Mouse (Mus musculus) right cerebral cortex, adult 18-20 months (tissue): ENCODE results near the gene Olig2.

ENCODE experiments used
- DNase-seq: peaks from one replicate; pipeline ENCODE4 v3.0.0; 2022; ENCODE audit warnings: mixed read lengths

Olig2 gene

DNA sequence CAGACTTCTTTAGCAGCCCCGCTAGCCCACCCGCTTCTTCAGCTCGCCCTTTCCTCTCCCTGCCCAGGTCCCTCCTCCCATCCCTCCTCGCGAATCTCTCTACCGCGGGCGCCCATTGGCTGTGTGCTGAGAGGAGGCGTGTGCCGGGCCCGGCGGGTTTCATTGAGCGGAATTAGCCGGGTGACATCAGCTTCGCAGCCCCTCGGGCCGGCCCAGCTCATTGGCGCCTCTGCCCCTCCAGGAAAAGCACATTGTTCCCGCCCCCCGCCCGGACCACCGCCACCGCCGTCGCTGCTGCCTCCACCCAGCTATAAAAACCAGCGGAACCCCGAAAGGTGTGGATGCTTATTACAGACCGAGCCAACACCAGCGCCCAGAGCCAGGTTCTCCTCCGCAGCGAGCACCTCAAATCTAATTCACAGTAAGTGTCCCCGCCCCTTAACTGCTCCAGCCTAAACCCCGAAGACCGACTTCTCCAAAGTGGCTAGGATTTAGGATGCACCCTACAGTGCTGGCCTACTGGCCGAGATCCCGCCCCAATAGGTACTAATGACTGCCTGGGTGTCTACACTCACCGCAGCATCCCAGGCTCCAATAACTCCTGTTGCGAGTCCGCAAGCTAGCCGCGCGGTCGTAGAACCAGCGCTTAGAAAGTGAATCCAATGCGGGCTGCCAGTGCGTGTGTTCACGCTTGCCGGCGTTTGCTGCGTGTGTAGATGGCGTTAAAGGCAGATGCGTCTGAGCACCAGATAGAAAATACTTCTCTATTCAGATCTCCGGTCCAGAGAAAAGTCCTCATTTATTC is at the start of gene Olig2:
Olig2 (plus strand) TSS at position 225 of the 805 bp plus-strand sequence.
- peak; percentile 70 for DNase-seq

DNA sequence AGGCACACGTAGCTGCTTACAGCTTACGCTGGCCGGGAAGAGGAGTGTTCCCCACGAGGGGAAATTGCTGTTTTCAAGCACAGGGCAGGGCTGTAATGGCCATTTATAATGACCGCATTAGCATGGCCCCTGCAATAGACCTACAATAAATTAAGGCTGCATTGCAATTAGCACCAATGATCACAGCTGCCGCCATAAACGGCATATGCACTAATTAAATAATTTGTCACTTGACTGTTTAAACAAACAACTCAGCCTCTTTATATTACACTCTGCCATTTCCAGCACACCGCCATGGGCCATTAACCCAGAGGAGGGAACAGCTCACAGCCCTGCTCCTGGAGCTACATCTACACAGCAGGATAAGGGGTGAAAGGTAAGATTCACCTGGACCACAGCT is 49.4 kb upstream of the Olig2 start:
- no peak for DNase-seq

DNA sequence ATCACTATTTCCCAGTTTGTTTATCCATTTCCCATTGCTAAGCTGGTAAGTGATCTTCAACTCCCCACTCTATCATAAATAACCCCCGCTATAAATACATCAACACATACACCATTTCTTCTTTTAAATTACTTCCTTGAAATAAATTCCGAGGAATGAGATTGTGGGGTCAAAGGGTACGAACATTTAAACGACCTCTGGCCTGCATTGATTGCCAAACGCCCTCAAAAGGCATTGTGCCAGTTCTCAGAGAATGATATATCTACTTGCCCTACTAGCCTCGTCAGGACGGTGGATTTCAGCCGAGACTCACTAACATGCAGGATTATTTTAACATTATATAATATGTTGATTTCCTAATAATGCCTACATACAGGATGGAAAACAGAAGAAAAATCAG is 38.2 kb upstream of the Olig2 start:
- no peak for DNase-seq

DNA sequence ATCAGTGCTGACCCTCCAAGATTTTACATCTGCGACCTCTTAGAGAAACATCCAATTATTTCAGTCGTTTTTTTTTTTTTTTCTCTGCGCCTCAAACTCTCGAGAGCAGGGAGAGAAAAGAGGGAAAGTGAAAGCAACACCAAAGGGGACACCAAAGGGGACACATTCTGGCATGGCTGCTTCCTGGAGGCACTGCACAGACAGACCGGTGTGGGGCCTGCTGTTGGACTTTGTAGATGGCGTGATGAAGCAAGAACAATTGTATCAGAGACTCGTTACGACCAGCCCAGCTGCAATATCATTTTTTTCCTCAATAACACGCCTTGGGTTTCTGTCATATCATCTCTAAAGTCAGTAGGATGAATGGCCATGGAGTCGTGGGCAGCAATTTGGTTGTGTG is 37.6 kb upstream of the Olig2 start:
- DNase-seq = no peak

DNA sequence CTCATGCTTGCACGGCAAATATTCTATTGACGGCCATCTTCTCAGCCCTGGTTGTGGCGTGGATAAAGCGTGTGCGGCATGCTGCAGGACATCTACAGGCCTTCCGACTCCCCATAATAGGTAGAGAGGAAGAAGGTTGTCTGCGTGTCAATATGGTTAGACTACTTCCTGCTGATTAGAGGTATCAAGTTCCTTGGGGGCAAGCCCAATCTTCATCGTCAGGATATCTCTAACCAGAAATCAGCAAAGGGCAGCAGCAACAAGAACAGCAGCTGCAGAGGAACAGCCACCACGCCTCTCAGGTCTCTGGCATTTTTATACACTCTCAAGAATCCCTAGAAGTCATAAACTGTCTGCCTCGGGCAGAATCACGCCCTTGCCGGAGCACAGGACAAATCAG is 37.0 kb upstream of the Olig2 start:
- no peak for DNase-seq

DNA sequence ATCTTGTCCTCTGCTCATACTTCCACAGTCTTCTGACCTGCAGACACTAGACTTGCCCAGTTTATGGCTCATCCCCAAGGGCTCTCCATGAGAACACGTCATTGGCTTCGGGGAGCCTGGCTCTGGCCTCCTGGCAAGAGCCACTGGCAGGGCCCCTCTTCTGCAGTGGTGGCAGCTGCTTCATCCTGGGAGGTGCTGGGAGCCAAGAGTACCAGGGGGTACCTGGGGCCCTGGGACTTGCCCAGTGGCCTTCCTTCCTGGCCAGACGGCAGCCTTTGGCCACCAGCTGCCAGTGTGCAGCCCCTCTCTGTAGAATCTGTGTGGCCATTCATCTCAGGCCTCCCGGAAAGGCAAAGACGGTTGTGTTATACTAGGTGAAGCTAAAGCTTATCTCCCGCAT is 34.0 kb upstream of the Olig2 start:
- DNase-seq = peak; percentile 12

DNA sequence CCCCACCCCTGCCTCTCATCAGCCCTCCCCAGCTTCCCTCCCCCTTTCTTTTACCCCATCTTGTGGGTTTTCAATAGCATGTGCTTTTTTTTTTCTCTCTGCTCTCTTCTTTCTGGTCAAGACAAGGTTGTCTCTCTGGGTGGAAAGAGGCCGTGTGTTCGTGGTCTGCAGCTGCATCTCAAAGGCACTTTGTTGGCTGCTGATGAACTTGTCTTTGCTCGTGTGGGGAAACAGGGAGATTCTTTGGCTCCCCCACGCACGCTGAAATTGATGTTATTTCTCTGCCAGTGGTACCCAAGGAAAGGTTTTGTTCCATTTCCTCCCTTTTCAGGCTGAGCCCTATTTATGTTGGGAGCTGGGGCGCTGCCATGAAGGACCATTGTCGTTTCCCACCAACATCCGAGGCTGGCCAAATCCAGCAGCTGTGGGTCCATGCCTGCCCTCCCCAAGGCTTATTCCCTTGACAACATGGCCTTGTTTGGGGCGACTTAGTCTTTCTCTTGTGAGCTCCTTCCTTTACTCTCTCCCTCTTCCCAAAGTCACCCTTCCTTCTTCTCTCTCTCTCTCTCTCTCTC is 33.5 kb upstream of the Olig2 start:
- peak; percentile 22 for DNase-seq

DNA sequence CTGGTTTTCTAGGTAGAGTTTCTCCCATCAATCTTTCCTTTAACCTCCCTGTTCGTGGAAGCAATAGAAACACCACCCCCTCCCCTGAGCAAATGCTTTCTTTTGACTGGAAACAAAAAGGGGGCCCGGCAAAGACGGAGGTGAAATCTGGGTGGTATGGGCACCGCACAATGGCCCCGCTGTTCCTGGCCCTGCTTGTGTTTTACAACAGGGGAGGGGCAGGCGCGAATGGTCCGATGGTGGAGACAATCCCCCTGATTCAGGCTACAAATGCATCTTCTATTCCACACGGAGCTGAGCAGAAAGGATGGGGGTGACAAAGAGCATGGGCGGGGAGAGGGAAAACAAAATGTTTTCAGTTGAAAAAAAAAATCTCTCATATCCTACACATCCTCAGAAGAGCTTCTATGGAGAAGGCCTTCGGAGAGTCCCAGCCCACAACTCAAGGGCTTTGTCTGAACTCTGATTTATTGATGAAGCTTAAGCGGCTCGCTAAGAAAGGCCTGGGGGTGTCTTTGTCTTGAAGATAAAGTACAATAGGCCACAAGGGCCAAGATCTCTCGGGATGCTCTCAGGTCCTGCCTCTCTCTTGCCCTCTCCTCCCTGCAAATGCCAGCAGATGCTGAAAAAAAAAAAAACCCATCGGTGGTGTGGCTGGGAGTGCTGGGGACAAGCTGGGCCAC is 32.4 kb upstream of the Olig2 start:
- peak; percentile 9 for DNase-seq

DNA sequence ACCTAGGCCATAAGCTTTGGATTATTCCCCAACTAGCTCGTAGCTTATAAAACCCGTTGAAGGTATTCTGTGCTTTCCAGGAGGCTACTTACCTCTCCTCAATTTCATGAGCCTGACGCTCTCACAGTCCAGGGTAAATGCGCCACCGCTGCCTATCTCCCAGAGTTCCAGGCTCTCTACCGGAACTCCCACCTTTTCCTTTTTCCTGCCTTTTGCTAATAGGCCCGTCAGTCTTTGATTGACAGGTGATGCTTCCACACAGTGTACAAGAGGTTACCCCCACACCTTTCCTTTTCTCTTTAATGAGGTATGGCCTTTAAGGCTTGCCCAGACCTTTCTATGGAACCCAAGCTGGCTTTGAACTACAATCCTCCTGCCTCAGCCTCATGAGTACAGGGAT is 25.4 kb upstream of the Olig2 start:
- DNase-seq = no peak

DNA sequence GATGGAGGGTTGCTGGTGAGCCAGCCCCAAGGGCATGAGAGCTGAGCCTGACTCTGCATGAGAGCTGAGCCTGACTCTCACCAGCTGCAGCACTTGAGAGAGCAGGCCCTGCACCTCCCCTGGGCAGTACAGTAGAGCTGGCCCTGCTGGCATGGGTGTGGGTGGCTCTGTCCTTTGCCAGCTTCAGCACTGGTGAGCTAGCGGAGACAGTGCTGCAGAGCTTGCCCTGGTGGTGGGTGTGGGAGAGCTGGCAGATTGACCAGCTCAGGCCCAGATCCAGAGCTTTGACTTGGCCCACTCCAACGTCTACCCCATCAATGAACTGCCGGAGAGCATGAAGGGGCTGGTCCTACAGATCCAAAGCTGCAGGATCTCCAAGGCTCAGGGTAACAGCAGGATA is 22.3 kb upstream of the Olig2 start:
- no peak for DNase-seq

DNA sequence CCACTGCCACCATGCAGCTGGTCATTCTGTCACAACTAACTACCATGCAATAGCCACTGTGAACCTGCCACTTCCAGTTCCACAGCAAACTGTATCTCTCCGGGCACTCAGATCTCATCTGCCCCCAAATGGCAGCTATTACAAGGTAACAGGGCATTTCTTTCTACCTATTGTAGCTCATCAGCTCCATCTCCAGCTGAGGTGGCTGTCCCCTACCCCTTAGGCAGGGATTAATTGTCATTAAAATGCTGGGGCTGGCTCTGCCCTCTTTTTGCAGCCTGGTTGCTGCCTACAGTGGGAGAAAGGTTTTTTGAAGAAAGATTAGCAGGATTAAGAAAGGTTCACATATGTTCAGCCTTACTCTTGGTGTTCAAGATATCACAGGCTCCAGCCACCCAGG is 18.9 kb upstream of the Olig2 start:
- no peak for DNase-seq

DNA sequence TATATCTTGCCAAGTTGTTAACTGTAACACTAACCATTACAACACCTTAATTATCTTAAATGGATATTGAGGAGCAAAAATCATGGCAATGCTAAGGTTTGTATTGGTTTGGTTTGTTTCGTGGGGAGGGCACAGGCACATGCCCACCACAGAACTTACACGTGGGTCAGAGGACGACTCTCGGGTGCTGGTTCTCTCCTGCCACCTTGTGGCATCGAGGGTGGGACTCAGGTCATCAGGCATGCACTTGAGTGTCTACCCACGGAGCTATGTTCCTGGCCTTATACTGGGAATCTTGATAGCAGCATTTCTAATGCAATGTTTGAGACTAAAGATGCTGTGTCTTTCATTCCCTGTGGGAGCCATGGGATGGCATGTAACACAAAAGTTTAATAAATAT is 8.2 kb upstream of the Olig2 start:
- no peak for DNase-seq

DNA sequence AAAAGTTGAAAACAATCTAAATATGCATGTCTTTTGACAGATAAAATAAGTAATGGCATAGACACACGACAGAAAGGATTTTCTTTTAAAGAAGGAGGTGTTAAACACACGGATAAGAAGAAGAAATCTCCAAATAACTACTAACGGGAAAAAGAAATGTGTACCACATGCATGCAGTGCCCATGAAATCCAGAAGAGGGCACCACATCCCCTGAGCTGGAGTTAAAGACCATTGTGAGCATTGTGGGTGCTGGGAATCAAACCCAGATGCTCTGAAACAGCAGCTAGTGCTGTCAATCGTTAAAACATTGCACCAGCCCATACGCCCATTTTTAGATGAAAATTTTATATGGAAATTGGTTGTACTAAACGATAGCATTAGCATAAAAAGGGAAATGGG is 7.3 kb upstream of the Olig2 start:
- DNase-seq = no peak

DNA sequence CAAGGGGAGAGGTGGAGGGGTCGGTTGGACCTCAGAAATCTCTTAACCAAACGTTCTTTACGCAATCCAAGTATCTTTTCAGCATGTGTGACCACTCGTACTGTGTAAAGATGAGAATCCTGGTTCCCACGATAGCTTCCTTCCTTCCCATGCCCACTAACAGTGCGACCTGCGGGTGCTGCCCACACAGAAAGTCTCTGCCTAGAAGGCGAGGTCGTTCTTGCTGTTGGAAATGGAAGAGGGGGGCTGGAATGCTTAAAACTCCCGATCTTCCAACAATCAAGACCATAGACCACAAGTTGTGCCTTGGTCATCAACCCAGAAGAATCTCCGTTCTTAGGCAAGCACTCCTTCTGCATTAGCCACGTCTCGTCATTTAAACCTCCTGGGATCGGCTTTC is 6.0 kb upstream of the Olig2 start:
- no peak for DNase-seq

DNA sequence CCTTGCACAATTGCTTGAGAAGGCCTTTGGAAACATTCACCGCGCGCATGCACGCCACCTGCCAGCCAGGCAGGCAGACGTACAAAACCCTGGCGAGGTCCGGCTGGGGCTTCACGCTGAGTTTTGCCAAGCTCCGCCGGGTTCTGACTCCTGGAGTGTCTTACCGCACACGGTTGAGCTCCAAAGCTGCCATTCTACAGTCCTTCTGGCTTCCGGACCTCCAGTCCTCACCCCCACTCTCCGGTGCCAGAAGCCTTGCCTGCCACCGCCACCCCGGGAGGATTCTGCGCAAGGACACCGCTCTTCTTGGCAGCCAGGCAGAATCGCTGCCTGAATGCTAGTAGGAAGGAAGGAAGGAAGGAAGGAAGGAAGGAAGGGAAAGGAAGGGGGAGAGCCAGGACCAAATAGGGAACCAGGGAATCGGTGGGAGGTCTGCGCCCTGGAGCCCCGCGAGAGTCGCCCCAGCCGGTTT is 3.0 kb upstream of the Olig2 start:
- DNase-seq = peak; percentile 27

DNA sequence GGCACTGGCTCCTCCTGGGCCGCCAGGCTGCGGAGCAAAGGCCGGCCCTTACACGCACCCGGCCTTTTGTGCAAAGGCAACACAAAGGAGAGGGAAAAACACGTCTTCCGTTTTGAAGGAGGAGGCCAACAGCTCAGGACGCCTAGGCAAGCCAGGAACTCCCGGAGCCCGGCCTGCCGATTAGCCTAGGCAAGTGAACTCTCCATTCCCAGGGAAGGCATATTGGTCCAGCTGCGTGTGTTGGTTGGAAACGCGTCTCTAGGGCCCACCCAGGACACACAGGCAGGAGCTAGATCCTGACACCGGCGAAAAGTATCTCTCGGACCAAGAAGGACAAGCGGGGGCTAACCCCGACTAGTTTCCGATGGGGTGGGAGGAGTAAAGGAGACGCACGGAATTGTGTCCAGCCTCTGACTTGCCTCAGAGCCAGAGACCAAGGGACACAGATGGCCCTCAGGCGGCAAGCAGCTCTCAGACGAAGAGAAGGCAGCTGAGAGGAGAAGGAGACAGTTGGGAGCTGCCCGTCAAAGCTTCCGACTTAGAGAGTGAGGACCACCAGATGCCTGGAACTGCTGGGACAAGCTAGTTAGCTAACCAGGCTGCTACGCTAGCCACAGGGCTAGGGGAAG is 2.5 kb upstream of the Olig2 start:
- DNase-seq = no peak

DNA sequence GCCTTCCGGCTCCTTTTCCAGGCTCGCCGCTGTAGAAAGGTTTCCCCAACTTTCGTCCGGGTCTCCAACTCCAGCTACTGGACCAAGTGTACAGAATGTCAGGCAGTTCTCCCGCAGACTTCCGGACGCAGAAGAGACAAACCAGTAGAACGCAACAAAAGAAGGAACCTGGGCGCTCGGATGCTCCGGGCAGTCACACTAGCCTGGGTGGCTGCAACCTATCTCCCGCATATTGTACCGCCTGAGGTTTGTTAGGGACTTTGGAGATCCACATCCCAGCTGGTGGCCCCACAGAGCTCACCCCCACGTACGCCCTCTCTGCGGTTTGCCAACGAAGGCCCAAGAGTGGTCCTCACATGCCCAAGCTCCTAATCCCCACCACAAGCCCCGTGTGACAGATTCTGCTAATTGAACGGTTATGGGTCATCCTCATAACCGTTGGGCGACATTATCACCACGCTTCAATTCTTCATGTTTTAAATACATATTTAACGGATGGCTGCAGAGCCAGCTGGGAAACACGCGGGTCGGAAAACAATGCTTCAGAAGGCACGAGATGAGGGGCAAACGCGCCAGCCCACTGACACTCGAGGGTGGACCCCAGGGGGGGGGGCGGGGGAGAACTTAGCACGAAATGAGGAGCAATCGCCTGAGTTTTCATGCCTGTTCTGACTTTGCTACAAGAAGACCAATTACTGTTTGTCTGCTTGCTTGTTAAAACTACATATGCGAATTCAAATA is 1.8 kb upstream of the Olig2 start:
- DNase-seq = no peak

DNA sequence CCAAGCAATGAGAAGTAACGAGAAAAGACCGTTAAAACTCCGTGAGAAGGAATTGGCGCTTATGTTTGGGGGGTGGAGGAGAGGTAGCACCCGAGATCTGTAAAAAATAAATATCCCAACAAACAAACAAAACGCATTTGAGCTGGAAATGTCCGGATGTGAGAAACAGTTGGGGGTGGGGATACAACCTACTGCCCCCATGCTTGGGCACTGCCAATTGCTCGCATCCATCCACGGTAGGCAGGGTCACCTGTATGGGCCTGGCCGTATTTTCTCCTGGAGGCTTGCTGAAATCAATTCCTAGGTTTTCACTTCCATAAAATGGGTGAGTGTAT is 1.2 kb upstream of the Olig2 start:
- no peak for DNase-seq

DNA sequence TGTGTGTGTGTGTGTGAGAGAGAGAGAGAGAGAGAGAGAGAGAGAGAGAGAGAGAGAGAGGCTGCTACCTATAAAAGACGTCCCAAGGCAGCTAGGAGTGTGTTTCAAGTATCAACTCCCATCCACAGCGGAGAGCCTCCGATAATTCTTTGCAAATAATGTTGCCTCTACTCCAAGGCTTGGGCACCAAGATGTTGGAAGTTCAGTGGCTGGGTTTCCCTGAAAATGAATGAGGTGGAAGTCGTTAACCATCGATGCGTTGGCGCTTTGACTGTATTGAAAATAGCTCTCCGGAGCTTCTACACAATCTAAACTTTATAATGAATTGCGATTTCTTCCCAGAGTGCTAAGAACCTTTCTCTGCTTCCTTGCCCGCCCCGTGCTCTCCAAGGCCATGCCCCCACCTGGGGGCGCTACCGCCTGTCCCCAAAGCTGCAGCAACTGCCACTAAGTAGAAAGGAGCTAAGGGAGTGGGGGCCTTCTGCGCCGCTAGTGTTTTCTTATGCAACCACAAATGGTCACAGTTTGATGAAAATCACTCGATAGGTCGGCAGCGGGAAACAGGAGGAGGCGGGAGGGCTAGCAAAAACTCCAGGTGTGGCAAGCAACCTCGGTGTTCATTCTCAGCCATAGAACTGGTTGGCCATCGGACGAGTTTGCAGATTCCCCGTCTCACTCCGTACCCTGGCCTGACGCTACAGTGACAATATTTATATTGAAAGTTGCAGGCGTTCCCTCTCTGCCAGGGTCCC is 600 bp upstream of the Olig2 start:
- DNase-seq = peak; percentile 33

DNA sequence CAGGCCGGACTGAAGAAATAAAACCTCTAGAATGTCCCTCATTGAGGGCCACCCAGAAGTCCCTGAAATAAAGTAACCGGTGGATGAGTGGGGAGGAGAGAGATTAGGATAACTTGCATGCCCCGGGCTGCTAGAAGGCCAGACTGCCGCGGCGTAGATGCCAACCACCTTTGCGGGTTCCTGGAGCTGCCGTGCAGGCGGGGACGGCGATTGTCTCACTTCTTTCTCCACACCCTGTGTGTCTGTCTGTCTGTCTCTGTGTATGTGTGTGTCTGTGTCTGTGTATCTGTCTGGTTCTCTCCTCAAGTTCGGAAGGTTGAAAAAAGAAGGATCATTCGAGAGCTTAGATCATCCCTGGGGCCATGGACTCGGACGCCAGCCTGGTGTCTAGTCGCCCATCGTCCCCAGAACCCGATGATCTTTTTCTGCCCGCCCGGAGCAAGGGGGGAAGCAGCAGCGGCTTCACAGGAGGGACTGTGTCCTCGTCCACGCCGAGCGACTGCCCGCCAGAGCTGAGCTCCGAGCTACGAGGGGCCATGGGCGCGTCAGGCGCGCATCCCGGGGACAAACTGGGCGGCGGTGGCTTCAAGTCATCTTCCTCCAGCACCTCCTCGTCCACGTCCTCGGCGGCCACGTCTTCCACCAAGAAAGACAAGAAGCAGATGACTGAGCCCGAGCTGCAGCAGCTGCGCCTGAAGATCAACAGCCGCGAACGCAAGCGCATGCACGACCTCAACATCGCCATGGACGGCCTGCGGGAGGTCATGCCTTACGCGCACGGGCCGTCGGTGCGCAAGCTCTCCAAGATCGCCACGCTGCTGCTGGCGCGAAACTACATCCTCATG is 1.0 kb downstream of the Olig2 start:
- peak; percentile 9 for DNase-seq
